Mouse (Mus musculus): ENCODE data around the gene Swi5.

Swi5 gene

GRCm38 (mm10) chr2:32287923-32288367 is at the start of gene Swi5:
Swi5 (minus strand) TSS chr2:32288075.
- DNase-seq, result peak; percentile 99

DNA sequence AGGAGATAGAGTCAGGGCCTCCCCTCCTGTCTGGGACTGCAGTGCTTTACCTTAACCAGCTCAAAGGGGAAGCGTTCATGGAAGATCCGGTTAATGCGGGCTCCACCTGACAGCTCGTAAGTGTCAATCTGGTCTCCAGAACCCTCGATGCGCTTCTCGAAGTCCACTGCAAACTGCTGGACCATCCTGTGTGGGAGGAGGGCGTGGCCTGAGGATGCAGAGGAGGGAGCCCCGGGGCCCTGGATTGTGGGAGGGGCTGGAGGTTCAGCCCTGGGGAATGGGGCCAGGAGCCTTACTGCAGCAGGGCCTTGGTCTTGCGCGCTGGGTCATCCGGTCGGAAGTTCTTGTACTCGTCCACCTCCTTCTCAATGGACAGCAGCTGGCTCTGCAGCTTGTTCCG is 48.0 kb upstream of the Swi5 start:
- no peak for DNase-seq

- DNase-seq, result no peak
Observed at GRCm38 (mm10) chr2:32332159-32332558, 44.3 kb upstream of the Swi5 start.

GRCm38 (mm10) chr2:32329531-32329930 is 41.7 kb upstream of the Swi5 start:
- DNase-seq, result no peak

- DNase-seq, result no peak
Observed at GRCm38 (mm10) chr2:32328911-32329460, 41.1 kb upstream of the Swi5 start.

GRCm38 (mm10) chr2:32327200-32327599 is 39.3 kb upstream of the Swi5 start:
- DNase-seq, result no peak

- DNase-seq, result no peak
Observed at GRCm38 (mm10) chr2:32325342-32325741, 37.5 kb upstream of the Swi5 start.

DNA sequence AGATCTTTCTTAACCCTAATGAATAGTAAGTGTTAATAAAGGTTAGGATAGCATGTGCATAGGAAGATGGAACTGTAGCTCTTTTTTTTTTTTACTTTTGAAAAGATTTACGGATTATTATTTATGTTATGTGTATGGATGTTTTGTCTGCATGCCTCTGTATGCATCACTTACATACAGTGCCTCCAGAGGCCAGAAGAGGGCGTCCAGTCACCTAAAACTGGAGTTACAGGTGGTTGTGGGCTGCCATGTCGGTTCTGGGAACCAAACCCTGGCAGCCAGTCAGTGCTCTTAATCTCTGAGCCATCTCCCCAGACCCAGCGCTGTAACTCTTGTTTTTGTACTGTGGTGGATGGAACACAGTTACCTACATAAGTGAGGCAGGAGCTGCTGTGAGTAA is 36.4 kb upstream of the Swi5 start:
- no peak for DNase-seq

GRCm38 (mm10) chr2:32322754-32323741 is 35.2 kb upstream of the Swi5 start:
- DNase-seq, result no peak

GRCm38 (mm10) chr2:32321591-32322298 is 33.9 kb upstream of the Swi5 start:
- DNase-seq, result peak; percentile 47

- DNase-seq, result no peak
Observed at GRCm38 (mm10) chr2:32320721-32321120, 32.8 kb upstream of the Swi5 start.

- peak; percentile 54 for DNase-seq
Observed at GRCm38 (mm10) chr2:32319586-32320580, 32.0 kb upstream of the Swi5 start.

DNA sequence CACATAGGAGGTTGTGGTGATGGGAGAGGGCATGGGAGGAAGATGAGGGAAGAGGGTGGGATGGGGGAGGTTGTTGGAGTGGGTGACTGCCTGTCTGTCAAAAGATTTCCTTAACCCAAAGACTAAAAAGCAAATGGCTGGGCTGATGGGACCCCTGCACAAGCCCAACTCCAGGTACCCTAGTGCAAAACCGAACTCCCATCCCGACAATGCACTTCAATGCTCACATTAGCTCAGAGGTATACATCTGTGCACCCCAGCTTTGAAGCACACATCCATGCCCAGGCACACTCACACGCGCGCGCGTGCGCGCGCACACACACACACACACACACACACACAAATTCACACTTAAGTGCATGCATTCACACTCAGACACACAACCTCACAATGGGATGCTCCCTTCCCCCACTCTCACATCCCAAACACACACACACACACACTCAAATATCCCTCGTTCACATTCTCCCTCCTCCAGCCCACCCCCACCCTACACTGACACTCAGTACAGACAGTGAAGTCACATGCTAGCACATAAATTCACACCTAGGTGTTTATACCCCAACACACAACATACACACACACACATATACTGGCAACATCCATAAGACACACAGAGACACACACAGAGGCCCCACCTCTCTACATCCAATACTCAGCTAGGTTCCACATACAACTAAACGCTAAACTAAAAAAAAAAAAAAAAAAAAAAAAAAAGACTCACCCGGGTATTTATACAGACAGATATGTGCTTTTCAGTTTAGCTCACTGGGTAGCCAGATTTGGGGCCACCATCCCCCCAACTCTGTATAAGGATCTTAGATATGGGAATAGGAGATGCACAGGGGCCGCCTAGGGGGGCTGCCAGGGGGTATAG is 31.1 kb upstream of the Swi5 start:
- no peak for DNase-seq

DNA sequence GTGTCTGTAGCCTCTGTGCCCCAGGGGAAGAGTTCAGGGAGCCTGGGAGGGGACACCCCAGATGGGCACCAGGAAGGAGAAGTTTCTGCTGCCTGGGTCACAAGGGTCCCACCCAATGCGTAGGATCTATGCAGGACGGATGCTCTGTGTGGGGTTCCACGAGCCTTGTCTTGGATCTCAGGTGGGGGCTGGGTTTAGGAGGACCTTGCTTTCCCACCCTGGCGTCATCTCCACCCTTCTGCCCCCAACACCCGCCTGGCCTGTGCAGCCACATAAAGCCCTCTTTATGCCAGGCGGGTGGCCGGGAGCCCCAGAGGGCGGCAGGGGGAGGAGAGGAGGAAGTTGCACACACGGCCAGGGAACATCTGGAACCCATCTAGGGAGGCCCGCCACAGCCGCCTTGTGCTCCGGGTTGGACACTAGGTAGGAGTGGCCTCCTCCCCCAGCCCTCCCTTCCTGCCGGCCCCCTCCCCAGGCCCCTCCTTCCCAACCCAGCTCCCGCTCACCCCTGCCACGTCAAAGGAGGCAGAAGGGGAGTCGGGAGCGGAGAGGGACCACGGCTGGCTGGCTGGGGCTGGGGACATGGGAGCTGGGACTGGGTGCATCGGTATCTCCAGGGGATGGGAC is 30.0 kb upstream of the Swi5 start:
- DNase-seq, result peak; percentile 49

DNA sequence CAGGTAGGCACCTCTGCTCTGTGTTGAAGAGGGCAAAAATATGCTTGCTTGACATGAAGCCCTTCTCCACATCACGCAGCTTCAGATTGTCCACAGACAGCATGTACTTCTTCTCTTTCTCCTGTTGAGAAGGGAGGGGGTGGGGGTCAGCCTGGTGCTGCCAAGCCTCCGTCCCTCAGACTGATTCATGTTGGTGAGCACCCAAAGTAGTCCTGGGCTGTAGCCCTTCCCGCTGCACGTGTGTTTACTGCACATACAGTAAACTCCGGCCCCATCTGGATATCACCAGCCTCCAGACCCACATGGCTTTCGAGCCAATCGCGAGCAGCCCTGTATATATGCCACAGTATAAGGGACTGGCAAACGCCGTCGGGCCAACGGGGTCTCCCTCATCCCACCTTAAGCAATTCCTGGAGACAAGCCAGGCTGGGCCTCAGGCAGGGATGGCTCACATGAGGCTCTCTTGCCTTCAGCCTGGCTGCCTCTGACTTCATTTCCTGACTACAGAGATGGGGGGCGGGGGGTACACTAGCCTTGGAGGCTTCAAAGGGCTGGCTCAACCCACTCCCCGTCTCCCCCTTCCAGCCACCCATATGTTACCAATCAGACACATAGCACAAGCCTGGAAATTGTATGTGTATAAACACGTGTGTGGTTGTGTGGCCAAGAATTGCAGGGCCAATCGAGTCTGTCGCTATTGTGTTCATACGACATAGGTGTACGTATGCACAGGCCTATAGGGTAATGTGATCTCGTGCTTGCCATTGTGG is 29.2 kb upstream of the Swi5 start:
- DNase-seq, result peak; percentile 53

DNA sequence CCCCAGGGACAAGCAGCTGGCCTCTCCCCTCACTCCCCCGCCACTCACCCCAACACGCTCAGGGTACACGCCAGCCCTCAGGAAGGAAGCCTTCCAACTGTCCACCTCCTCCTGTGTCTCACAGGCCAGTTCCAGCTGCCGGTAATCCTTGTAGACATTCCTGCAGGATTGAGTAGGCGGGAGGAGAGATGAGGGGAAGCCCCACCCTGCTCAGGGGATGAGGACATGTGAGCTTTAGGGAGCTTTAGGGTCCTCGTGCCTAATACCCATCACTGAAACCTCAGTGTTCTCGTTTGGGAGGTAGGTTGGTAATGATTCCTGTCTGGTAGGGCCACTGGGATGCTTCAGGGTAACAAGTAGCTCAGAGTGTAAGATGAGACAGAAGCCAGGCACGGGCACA is 27.9 kb upstream of the Swi5 start:
- DNase-seq, result no peak

DNA sequence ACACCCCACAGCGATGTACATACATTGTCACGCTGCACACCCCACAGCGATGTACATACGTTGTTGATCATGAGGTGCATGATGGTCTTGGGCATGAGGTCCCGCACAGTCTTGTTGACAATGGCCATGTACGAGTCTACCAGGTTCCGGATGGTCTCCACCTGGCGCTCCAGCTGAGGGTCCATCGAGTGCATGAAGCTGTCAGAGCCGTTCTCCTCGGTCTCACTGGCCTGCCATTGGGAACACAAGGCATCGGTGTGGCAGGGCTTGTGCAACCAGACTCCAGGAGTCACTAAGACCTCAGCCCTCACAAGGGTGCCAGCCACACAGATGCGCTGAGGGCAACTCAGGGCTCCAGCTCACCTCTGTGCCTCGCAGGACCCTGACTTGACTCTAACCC is 27.0 kb upstream of the Swi5 start:
- DNase-seq, result no peak

DNA sequence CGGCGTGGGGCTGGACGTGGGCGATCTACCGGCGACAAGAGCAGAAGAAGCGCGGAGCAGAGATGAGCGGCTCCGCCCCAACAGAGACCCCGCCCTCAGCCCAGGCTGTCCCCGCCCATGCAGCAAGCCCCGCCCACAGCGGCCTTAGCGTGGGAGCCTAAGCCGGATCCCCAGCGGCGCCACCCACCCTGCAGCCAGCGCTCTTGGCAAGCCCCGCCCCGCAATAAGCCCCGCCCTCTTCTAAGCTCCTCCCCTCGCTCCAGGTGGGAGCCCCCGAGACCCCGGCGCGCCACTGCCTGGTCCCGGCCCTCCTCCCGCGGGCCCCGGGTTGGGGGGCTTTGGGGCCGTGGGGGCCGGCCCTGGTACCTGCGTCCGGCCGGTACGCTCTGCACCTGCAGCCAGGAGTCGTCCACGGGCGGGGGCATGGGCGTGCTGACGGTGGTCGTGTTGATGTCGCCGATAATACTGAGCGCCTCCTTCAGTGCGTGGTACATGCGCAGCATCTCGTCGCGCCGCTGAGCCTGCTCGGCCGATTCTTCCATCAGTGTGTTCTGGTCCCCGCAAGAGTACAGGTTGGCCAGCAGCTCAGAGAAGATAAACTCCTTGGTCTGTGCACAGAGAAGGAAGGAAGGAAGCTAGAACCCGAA is 24.6 kb upstream of the Swi5 start:
- DNase-seq, result peak; percentile 58

Data from cerebellum, adult 9-11 months (tissue).